Mouse (Mus musculus) gastrocnemius, adult 2 months (tissue): Measurements from ENCODE around the gene 9430097D07Rik. TPM values are rescaled to one million over a fixed set of nuclear protein-coding genes. Genes with fewer than 3 reads are reported as not detected.

Experiments used
- DNase-seq: peaks from one replicate; pipeline ENCODE4 v3.0.0; 2022
- H3K27ac ChIP-seq: fragments of 200-600 bp; 2 replicates; pipeline ENCODE4 v1.8.1; 2022; ENCODE audit warnings: mild to moderate bottlenecking
- H3K4me3 ChIP-seq: fragments of 200-600 bp; 2 replicates; pipeline ENCODE4 v1.8.1; 2022; ENCODE audit warnings: mild to moderate bottlenecking, moderate library complexity
- CTCF ChIP-seq: fragments of 200-600 bp; IDR thresholded peaks from 2 replicates; pipeline ENCODE4 v1.8.1; 2022; ENCODE audit warnings: antibody characterized with exemption, mild to moderate bottlenecking, moderate library complexity
- intact Hi-C: fragments of 180-260 bp; cut with DNase I; formaldehyde crosslinking; loops from one replicate; pipeline ENCODE4 v1.15.1; 2025
- total RNA-seq, 2 experiments: library from RNA; stranded (reverse); gene quantifications; 2 replicates each; pipeline ENCODE4 v1.2.3; 2021

Gene 9430097D07Rik
- total RNA-seq, 2 experiments from 2014 or later = not detected

GRCm38 (mm10) chr2:32589213-32589795 lies 13.8 kb upstream of the 9430097D07Rik start:
- H3K27ac ChIP-seq = peak overlapping the region; percentile 90
- peak; percentile 61 for DNase-seq
- no peak for TF ChIP-seq CTCF
- H3K4me3 ChIP-seq = peak overlapping the region; percentile 86
- intact Hi-C loops = no loop called here

GRCm38 (mm10) chr2:32587731-32588321 lies 12.3 kb upstream of the 9430097D07Rik start:
- Histone ChIP-seq H3K4me3 (peak overlapping the region; percentile 86), H3K27ac (peak overlapping the region; percentile 90)
- intact Hi-C loops = no loop called here
- TF ChIP-seq CTCF = no peak
- peak; percentile 72 for DNase-seq

- peak; percentile 55 for TF ChIP-seq CTCF
- peak; percentile 95 for DNase-seq
- Histone ChIP-seq H3K4me3 (peak within 1 kb of the TSS; percentile 86), H3K27ac (peak within 1 kb of the TSS; percentile 90)
- intact Hi-C loops = no loop called here
Measured at GRCm38 (mm10) chr2:32586871-32587351, 11.4 kb upstream of the 9430097D07Rik start, which contains the start of gene St6galnac4. Gene St6galnac4 (plus strand): TSS chr2:32587095.

GRCm38 (mm10) chr2:32585149-32585714 lies 9.7 kb upstream of the 9430097D07Rik start:
- Histone ChIP-seq H3K27ac (no peak overlapping the region), H3K4me3 (no peak overlapping the region)
- intact Hi-C loops = no loop called here
- no peak for DNase-seq
- TF ChIP-seq CTCF = no peak

- no peak for TF ChIP-seq CTCF
- intact Hi-C loops = loop anchor here (1.0 kb wide), 1 partner anchor 20 kb away; no protein-coding TSS in a partner anchor
- Histone ChIP-seq H3K4me3 (peak overlapping the region; percentile 51), H3K27ac (no peak overlapping the region)
- DNase-seq = peak; percentile 78
Measured at GRCm38 (mm10) chr2:32582830-32583799, 7.6 kb upstream of the 9430097D07Rik start.

- H3K27ac ChIP-seq = no peak overlapping the region
- H3K4me3 ChIP-seq = 0 out of 2 replicates have a peak overlapping the region, but pooled peaks have one; percentile 11
- peak; percentile 18; the same call in 1 of the 2 replicates for TF ChIP-seq CTCF
- intact Hi-C loops = no loop called here
- DNase-seq = no peak
Measured at GRCm38 (mm10) chr2:32581450-32582095, 6.1 kb upstream of the 9430097D07Rik start.

GRCm38 (mm10) chr2:32578146-32579046 lies 2.9 kb upstream of the 9430097D07Rik start:
- H3K27ac ChIP-seq = no peak overlapping the region
- intact Hi-C loops = no loop called here
- peak; percentile 66 for DNase-seq
- TF ChIP-seq CTCF = no peak
- no peak overlapping the region for H3K4me3 ChIP-seq

GRCm38 (mm10) chr2:32576532-32576931 lies 1.0 kb upstream of the 9430097D07Rik start:
- intact Hi-C loops = no loop called here
- no peak for DNase-seq
- H3K27ac ChIP-seq = no peak overlapping the region
- TF ChIP-seq CTCF = no peak
- H3K4me3 ChIP-seq = no peak overlapping the region

GRCm38 (mm10) chr2:32574901-32575585 lies 441 bp downstream of the 9430097D07Rik start:
- intact Hi-C loops = loop anchor here (2.0 to 5.0 kb wide), 2 partner anchors 32 to 118 kb away; no protein-coding TSS in a partner anchor
- peak overlapping the region; percentile 17 for H3K4me3 ChIP-seq
- no peak for DNase-seq
- H3K27ac ChIP-seq = no peak overlapping the region
- TF ChIP-seq CTCF = peak; percentile 80

- Histone ChIP-seq H3K27ac (no peak within 1 kb of the TSS), H3K4me3 (peak within 1 kb of the TSS; percentile 17)
- intact Hi-C loops = loop anchor here (2.0 to 5.0 kb wide), 2 partner anchors 33 to 118 kb away; no protein-coding TSS in a partner anchor
- no peak for DNase-seq
- no peak for TF ChIP-seq CTCF
Measured at GRCm38 (mm10) chr2:32574497-32574896, 987 bp downstream of the 9430097D07Rik start, which contains the start of gene Pip5kl1. Gene Pip5kl1 (plus strand): TSS chr2:32574797.
